Mouse (Mus musculus): ENCODE results near the gene Slit3. TPM values are rescaled to one million over a fixed set of nuclear protein-coding genes. Genes with fewer than 3 reads are reported as not detected.

Gene Slit3
- polyA plus RNA-seq, 1 experiment from 2014 or later = 20.4 TPM

DNA sequence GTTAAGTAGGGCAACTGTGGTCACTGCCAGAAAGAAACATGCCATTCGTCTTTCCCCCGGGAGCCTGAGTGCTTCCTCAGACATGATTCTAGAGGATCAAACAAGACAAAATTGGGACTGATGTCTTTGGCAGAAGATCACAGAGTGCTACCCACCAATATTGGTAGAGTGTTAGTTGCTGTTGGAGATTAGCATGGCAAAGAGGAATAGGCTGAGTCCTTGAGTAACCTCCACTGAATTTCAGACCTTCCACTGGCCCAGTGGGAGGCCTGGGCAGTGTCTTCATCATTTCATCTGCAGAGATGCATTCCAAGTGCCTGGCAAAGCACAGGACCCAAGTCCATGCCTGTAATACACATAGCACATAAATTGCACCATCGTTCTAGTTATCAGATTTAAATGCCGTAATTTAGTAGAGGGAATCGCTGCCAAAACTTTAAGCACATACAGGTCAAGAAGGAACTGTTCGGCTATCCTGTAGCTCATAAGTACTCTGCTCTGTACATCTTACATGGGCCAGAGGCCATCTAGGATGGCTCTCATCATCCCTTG is 77.6 kb downstream of the Slit3 start:
- Histone ChIP-seq H3K9ac (ENCODE audit: low read depth, low read length) (no peak overlapping the region), H3K27ac (ENCODE audit: low read depth, low read length) (no peak overlapping the region), H3K27me3 (ENCODE audit: control insufficient read depth, insufficient read depth, low read length) (no peaks in the 10 kb centered on the region; the same call in 1 of the 2 replicates), H3K4me3 (ENCODE audit: low read length) (no peak overlapping the region), H3K4me1 (ENCODE audit: control insufficient read depth, insufficient read depth, low read length) (peaks cover 18% of the 10 kb centered on the region), H3K4me2 (replicated peaks; ENCODE audit: low read depth, low read length) (no peak overlapping the region), H3K9me3 (ENCODE audit: control insufficient read depth, low read length) (no peaks in the 10 kb centered on the region), H3K36me3 (ENCODE audit: control insufficient read depth, insufficient read depth, low read length) (no peaks in the 10 kb centered on the region)
- no peak for ATAC-seq (ENCODE audit: low FRiP score, low TSS enrichment)
- 77% methylated on average over 6 of the region's 6 CpGs for WGBS

GRCm38 (mm10) chr11:35202332-35202731 is 81.3 kb downstream of the Slit3 start:
- Histone ChIP-seq H3K9ac (ENCODE audit: low read depth, low read length) (no peak overlapping the region), H3K27me3 (ENCODE audit: control insufficient read depth, insufficient read depth, low read length) (no peaks in the 10 kb centered on the region; the same call in 1 of the 2 replicates), H3K36me3 (ENCODE audit: control insufficient read depth, insufficient read depth, low read length) (no peaks in the 10 kb centered on the region), H3K27ac (ENCODE audit: low read depth, low read length) (no peak overlapping the region; the same call in 1 of the 2 replicates), H3K4me3 (ENCODE audit: low read length) (no peak overlapping the region), H3K9me3 (ENCODE audit: control insufficient read depth, low read length) (no peaks in the 10 kb centered on the region), H3K4me1 (ENCODE audit: control insufficient read depth, insufficient read depth, low read length) (peaks cover 29% of the 10 kb centered on the region), H3K4me2 (replicated peaks; ENCODE audit: low read depth, low read length) (no peak overlapping the region)
- ATAC-seq (ENCODE audit: low FRiP score, low TSS enrichment) = no peak
- WGBS = 70% methylated on average over 5 of the region's 5 CpGs

- peak; percentile 48; the same call in 1 of the 2 replicates for ATAC-seq (ENCODE audit: low FRiP score, low TSS enrichment)
- no peak overlapping the region for H3K27ac ChIP-seq (ENCODE audit: low read depth, low read length)
- no peak overlapping the region for H3K4me2 ChIP-seq (replicated peaks; ENCODE audit: low read depth, low read length)
These were observed 82.6 kb downstream of the Slit3 start for GRCm38 (mm10) chr11:35203673-35204072.

DNA sequence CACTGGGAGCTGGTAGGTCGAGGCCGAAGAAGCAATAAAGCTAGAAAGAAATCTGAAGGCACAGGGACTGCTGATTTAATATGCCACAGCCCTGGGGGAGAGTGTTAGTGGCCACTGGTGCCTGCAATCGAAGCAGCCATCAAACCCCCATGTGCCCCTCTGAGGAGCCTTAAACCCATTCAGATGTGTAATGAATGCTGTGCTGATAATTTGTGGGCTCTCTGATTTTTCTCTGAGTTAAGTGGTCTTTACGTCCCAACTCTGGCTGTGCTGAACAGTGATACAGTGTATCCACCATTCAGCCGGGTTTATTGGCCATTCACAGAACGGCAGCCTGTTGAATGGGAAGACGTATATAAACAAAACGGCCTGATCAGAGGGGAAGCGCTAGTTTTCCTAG is 83.1 kb downstream of the Slit3 start:
- no peak overlapping the region for H3K27ac ChIP-seq (ENCODE audit: low read depth, low read length)
- no peak overlapping the region for H3K4me3 ChIP-seq (ENCODE audit: low read length)
- peak; percentile 55; the same call in 1 of the 2 replicates for ATAC-seq (ENCODE audit: low FRiP score, low TSS enrichment)
- H3K27me3 ChIP-seq (ENCODE audit: control insufficient read depth, insufficient read depth, low read length) = no peaks in the 10 kb centered on the region; the same call in 1 of the 2 replicates
- no peak overlapping the region for H3K4me2 ChIP-seq (replicated peaks; ENCODE audit: low read depth, low read length)
- WGBS = 6% methylated on average over 9 of the region's 9 CpGs
- H3K4me1 ChIP-seq (ENCODE audit: control insufficient read depth, insufficient read depth, low read length) = peaks cover 29% of the 10 kb centered on the region
- H3K36me3 ChIP-seq (ENCODE audit: control insufficient read depth, insufficient read depth, low read length) = no peaks in the 10 kb centered on the region
- no peaks in the 10 kb centered on the region for H3K9me3 ChIP-seq (ENCODE audit: control insufficient read depth, low read length)
- no peak overlapping the region for H3K9ac ChIP-seq (ENCODE audit: low read depth, low read length)

More at GRCm38 (mm10) chr11:35203673-35204072, 82.6 kb downstream of the Slit3 start:
- Histone ChIP-seq H3K4me3 (ENCODE audit: low read length) (no peak overlapping the region), H3K9me3 (ENCODE audit: control insufficient read depth, low read length) (no peaks in the 10 kb centered on the region), H3K27me3 (ENCODE audit: control insufficient read depth, insufficient read depth, low read length) (no peaks in the 10 kb centered on the region; the same call in 1 of the 2 replicates), H3K9ac (ENCODE audit: low read depth, low read length) (no peak overlapping the region), H3K4me1 (ENCODE audit: control insufficient read depth, insufficient read depth, low read length) (peaks cover 29% of the 10 kb centered on the region), H3K36me3 (ENCODE audit: control insufficient read depth, insufficient read depth, low read length) (no peaks in the 10 kb centered on the region)
- WGBS = 38% methylated on average over 10 of the region's 10 CpGs

DNA sequence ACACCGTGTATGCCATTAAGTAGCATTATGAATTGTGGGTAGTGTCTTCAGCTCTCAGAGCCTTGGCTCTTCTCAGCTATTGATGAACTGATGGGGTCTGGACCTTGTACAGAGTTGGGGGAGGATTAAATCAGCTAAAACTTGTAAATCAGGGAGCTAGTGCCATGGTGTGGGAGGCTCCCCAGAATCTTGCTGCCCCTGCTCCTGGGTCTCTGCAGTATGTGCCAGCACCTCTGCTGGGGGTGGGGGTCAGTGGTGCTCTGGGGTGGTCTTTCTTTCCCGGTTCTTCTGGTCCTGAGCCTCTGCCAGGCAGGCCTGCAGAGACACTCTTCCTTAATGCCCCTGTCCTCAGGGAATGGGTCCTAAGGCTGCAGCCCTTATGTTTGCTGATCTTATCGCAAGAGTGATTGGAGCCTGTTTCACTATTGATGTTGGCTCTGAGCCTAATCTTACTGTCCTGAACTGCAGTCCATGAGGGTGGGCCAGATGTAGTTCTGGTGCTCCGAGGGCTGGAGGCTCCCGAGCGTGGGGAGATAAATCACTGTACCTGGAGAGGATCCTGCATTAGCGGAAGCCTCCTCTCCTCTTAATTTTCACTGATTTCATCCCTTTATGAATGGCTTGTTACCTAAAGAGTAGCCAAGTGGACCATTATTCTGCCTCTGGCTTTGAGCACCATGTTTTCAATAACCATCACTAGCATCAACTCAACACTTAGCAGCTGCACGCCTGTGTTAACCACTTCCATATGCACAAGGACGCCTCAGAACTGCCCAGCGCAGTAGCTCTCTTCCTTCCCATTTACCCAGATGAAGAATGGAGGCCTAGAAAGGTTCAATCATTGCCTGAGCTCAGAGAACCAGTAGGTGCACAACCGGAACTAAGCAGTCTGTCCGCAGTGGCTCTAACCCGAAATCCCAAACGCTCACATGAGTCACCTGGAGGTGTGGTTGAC is 90.0 kb downstream of the Slit3 start:
- Histone ChIP-seq H3K9ac (ENCODE audit: low read depth, low read length) (no peak overlapping the region), H3K27ac (ENCODE audit: low read depth, low read length) (no peak overlapping the region), H3K36me3 (ENCODE audit: control insufficient read depth, insufficient read depth, low read length) (no peaks in the 10 kb centered on the region), H3K4me2 (replicated peaks; ENCODE audit: low read depth, low read length) (no peak overlapping the region), H3K27me3 (ENCODE audit: control insufficient read depth, insufficient read depth, low read length) (no peaks in the 10 kb centered on the region), H3K4me1 (ENCODE audit: control insufficient read depth, insufficient read depth, low read length) (peaks cover 6% of the 10 kb centered on the region; the same call in 1 of the 2 replicates), H3K9me3 (ENCODE audit: control insufficient read depth, low read length) (no peaks in the 10 kb centered on the region; the same call in 1 of the 2 replicates), H3K4me3 (ENCODE audit: low read length) (no peak overlapping the region)
- ATAC-seq (ENCODE audit: low FRiP score, low TSS enrichment) = peak; percentile 74; the same call in 1 of the 2 replicates
- WGBS = 54% methylated on average over 14 of the region's 14 CpGs

GRCm38 (mm10) chr11:35224025-35224424 is 103.0 kb downstream of the Slit3 start:
- H3K4me1 ChIP-seq (ENCODE audit: control insufficient read depth, insufficient read depth, low read length) = 0 out of 2 replicates have a peak, but pooled peaks cover 4% of the 10 kb centered on the region
- no peak overlapping the region for H3K4me2 ChIP-seq (replicated peaks; ENCODE audit: low read depth, low read length)
- no peaks in the 10 kb centered on the region for H3K27me3 ChIP-seq (ENCODE audit: control insufficient read depth, insufficient read depth, low read length)
- no peak overlapping the region for H3K27ac ChIP-seq (ENCODE audit: low read depth, low read length)
- no peak overlapping the region for H3K9ac ChIP-seq (ENCODE audit: low read depth, low read length)
- no peaks in the 10 kb centered on the region for H3K36me3 ChIP-seq (ENCODE audit: control insufficient read depth, insufficient read depth, low read length)
- WGBS = 28% methylated on average over 4 of the region's 4 CpGs
- no peak for ATAC-seq (ENCODE audit: low FRiP score, low TSS enrichment)
- H3K9me3 ChIP-seq (ENCODE audit: control insufficient read depth, low read length) = no peaks in the 10 kb centered on the region
- no peak overlapping the region for H3K4me3 ChIP-seq (ENCODE audit: low read length)

DNA sequence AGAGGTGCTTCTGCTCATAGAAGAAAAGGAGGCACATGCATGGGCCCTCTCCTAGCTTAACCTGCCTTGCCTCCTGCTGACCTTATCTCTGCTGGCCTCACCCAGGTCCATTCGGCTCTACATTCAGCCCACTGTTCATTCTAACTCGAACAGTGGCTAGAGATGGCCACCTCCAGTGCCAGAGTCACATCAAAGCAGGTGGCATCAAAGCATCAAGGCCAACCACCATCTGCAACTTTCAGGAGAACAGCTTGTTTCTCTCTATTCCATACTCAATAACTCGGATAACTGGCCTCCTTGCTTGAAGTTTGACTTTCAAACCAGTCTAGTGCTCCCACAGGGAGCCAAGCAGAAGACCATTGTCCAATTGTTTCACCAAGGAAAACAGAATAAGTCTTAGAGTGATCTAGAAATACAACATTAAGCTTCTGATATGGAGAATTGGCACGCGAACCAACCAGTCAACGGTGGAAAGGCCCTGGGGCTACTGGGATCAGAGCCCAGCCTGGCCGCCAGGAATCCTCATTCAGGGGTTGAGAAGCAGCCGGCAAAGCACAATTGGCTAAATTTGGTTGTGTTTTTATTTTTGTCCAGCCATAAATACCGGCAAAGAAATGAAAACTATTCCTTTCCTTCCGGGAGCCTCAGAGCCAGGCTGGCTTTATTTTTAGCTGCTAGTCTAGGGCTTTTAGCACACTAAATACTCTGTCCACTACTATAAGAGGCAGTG is 110.5 kb downstream of the Slit3 start:
- H3K4me2 ChIP-seq (replicated peaks; ENCODE audit: low read depth, low read length) = no peak overlapping the region
- no peak overlapping the region for H3K9ac ChIP-seq (ENCODE audit: low read depth, low read length)
- no peaks in the 10 kb centered on the region for H3K4me1 ChIP-seq (ENCODE audit: control insufficient read depth, insufficient read depth, low read length)
- no peaks in the 10 kb centered on the region for H3K27me3 ChIP-seq (ENCODE audit: control insufficient read depth, insufficient read depth, low read length)
- no peaks in the 10 kb centered on the region for H3K9me3 ChIP-seq (ENCODE audit: control insufficient read depth, low read length)
- WGBS = 79% methylated on average over 10 of the region's 10 CpGs
- H3K36me3 ChIP-seq (ENCODE audit: control insufficient read depth, insufficient read depth, low read length) = no peaks in the 10 kb centered on the region
- H3K27ac ChIP-seq (ENCODE audit: low read depth, low read length) = no peak overlapping the region
- H3K4me3 ChIP-seq (ENCODE audit: low read length) = no peak overlapping the region
- no peak for ATAC-seq (ENCODE audit: low FRiP score, low TSS enrichment)

- H3K4me3 ChIP-seq (ENCODE audit: low read length) = no peak overlapping the region
- no peak overlapping the region for H3K27ac ChIP-seq (ENCODE audit: low read depth, low read length)
- H3K36me3 ChIP-seq (ENCODE audit: control insufficient read depth, insufficient read depth, low read length) = no peaks in the 10 kb centered on the region
- no peak overlapping the region for H3K9ac ChIP-seq (ENCODE audit: low read depth, low read length)
- no peak overlapping the region for H3K4me2 ChIP-seq (replicated peaks; ENCODE audit: low read depth, low read length)
- no peaks in the 10 kb centered on the region for H3K9me3 ChIP-seq (ENCODE audit: control insufficient read depth, low read length)
- no peaks in the 10 kb centered on the region for H3K4me1 ChIP-seq (ENCODE audit: control insufficient read depth, insufficient read depth, low read length)
- 80% methylated on average over 4 of the region's 4 CpGs for WGBS
- ATAC-seq (ENCODE audit: low FRiP score, low TSS enrichment) = no peak
- no peaks in the 10 kb centered on the region for H3K27me3 ChIP-seq (ENCODE audit: control insufficient read depth, insufficient read depth, low read length)
These were observed 111.3 kb downstream of the Slit3 start for GRCm38 (mm10) chr11:35232321-35232720.
